Mouse (Mus musculus) c-Kit-positive CD71-negative TER-119-negative erythroid progenitor cells, embryonic 14.5 days (primary cell): ENCODE measurements at regions not wholly inside any gene's neighbourhood (a gene's known extent, or its start where the extent isn't known, plus 50 kb on each side); places are given as distances from the start of the nearest gene placed in this dataset.

Source experiments
- DNase-seq: peaks from one replicate; pipeline ENCODE4 v3.0.0-alpha.2; 2013; ENCODE audit warnings: low read depth

DNA sequence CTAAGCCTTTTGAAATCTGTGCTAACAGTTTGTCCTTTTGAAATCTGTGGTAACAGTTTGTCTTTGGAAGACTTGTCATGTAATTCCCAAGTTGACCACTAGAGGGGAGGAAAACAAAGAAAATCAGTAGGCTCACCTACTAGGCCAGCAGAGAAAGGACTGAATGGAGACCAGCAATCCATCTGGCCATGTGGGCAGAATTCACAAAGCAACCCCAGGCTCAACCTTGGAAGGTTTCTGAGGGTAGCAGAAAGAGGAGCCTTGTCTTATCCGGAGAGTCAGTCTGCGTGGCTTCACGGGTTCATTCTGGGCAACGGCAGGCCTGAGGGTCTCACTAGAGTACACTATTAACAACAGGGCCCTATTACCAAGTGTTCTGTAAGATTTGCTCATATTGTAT, 319.2 kb upstream of the Sphkap start:
- DNase-seq: peak; percentile 28

DNA sequence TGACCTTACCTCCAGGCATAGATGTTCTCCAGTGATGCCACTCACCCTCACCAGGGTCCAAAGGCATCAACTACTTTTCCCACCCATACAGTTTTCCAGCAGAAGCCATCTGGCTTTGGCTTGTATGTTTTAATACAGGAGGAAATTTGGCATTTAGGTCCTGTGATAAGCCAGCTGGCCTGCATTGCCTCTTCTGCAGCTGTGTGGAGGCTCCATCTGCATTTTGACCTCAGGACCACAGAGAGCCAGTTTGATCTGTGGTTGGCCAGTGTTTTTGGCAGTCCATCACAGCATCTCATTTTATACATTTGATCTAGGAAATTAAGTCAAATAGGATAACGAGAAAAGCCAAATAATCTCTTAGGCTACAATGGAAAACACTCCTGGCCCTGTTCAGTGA, 315.1 kb upstream of the Sphkap start:
- DNase-seq: no peak

DNA sequence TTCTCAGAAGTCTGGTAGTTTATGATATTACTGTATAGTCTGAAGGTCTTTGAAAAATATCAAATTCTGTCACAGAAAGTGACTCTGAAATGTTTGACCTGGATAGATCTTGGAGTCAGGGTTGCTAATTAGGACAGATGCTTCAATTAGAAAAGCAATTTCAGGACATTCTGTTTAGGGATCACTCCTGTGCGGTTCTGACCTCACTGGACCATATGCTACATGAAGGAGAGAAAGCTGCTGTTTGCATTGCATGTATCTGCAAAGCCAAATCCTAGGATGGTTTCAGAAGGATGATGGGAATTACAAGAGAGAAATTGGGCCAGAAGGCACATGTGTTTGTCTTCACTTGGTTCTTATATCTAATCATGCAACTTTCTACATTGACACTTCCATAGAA, 312.2 kb upstream of the Sphkap start:
- DNase-seq: no peak

DNA sequence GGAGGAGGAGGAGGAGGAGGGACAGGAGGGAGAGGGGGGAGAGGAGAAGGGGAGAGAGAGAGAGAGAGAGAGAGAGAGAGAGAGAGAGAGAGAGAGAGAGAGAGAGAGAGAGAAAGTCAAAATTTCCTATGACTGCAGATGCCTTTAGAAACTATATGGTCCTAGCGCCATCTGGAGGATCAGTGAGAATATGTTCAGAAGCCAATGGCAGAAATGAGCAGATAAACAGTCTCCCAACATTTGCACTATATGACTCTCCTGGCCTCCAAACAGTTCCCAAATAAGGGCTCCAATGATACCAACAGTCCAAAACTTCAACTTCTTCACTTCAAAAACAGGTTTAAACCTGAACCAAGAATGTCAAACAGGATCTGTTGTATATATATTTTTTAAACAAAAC, 309.1 kb upstream of the Sphkap start:
- peak; percentile 3 for DNase-seq

DNA sequence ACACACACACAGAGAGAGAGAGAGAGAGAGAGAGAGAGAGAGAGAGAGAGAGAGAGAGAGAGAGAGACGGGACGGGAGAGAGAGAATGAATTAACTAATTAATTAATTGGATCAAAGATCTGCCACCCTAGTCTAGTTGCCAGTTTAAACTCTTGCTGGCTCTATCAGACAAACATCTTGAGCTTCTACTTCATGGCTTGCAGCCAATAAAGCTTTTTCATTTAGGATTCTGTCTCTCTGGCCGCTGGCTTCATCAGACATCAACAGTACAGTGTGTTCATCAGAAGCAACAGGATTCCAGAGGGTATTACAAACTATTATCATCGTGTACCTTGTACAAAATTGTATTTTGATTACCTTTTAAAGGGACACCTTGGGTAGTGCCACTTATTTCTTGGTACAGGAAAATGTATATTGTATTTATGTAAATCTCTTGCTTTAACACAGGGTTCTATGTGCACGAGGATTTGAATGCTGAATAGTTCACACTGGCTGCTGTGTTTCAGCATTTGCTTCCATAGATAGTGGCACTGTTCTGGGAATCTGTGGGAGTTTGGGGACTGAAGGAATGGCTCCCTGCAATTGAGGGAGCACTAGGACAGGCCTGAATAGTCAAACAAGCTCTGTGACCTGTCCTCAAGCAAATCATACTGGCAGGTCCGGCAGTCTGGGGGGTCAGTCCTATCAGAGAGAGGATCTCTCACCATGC, 293.9 kb upstream of the Sphkap start:
- no peak for DNase-seq

DNA sequence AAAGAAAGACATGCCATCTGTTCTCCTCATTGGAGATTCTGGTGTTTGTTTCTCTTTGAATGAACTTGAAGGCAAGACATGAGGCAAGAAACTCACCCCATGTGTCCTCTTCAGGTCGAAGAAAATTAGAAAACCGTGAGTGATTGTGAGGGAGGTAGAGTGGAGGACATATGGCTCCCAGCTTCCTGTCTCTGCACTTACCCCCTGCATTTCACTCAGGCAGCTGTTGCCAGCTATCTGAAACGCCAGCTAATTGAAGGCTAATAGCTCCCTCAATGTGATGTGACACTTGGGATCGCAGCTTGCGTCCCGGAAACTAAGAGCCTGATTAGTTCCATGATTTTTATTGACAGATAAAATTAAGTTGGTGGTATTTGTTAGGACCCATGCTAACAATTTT, 289.4 kb upstream of the Sphkap start:
- no peak for DNase-seq

DNA sequence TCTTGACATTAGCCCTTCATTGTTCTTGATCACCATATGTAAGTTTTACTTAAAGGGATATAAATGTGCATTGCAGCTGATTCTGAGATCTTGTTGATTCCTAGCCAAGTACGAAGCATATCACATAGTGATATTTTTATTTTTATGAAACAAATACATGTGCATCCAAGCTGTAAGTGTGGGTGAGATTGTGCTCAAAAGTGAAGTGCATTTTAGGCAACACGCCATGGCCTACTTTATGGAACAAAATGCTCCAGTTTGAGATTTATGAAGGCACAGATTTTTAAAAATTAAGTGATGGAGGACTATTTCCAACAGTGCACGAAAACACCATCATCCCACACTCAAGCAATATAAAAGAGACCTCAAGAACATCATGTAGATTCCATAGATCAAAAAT, 277.2 kb upstream of the Sphkap start:
- no peak for DNase-seq

DNA sequence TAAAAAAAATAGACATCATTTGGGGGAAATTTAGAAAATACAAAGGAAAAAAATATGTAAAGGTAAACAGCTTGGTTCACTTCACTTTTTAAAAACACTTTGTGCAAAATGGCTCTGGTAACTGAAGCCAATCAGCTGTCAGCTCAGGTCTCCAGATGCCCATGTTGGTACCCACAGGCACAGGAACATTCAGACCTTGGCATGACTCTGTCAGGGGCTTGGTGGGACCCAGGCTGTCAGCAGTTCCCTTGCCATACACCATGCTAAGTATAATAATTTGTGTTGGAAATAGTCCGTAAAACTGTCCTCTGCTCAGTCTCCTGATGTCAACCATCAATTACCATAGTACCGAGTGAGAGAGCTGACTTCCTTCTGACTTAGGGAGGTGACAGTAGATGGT, 257.3 kb upstream of the Sphkap start:
- DNase-seq: no peak

DNA sequence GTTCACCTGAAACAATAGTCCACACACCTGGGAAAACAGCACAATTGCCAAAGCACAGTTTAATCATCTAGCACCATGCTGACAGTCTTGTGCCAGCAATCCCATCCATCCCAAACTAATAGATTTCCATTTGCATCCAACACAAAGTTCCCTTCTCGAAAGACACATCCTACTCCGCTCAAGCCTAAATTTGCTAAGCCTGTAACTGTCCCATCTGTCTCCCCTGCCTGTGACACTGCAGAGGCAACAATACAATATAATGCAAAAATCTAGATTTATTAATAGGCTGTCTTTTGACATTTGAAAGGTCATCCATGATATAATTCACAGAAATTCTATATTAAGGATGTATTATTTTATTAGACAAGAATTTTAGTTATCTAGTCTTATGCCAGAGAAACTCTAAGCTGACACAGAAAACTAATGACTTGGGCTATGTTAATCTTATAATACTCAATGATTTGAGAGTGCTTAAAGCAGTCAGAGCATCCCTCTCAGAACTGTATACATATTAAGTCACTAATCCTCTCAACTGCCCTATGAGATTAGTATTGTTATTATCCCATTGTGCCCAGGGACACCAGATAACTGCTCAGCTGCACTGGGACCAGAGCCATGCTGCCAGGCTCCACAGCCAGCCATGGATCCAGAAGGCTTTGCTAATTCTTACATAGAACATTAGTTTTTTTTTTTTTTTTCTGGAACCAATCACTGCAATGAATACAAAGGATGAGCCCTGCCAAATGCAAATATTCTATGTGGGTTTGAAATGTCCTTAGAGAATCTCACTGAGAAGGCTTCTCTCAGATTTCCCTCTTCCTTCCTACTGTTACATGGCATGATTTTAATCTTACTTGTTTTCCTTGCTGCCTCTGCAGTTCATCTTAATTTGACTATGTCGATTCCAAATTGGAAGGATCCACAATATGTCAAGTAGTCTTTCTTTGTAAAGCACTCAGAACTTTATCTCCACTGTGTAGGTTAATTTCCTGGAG, 254.1 kb upstream of the Sphkap start:
- DNase-seq: no peak

DNA sequence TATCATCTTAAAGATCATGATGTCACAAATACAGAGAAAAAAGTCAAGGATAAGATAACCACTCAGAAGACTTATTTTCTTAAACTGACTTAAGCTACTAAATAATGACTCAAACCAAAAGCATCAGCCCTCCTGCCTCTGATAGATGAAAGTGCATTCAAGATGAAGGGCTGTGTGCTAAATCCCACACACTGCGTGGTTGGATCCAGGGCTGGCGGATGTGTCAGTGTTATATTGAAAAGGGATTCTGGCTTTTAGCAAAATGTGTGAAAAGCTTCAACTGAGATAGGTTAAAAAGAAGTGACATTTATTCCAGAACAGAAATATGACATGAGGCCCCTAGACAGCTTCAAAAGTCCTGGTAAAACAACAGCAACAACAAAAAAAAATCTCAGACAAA, 245.7 kb upstream of the Sphkap start:
- DNase-seq: no peak

DNA sequence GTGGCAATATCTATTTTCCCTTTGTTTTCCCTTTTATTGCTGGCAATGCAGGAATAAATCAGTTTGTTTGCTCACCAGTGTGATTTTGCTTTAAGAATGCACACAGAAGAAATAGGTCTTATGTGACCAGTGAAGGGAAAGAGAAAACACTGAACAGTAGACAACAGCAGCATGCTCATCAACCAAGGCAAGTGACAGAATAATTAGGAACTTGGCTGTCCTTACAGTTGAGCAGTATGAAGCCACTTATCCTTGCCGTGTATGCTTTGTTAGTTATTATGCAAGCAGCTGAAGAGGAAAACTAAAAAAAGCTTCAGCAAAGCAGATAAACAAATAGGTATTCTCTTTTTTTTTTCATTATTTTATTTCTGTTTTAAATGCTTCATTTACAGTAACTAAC, 237.6 kb upstream of the Sphkap start:
- no peak for DNase-seq

DNA sequence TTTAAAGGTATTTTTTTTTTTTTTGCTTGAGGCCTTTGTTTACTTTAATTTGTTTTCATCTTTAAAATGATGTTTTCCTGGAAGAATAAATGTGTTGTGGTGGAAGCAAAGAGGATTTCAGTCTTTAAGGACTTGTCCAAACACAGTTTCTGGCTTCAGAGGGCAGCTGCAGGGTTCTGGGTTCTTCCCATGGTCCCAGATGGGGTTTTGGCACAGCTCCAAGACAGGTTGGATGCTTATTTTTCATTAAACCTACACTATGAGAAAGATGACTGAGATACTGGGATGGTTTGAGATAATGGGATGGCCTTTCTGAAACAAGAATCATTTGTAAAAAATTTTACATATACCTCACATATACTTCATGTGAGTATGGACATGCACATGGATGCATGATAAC, 234.7 kb upstream of the Sphkap start:
- DNase-seq: no peak

DNA sequence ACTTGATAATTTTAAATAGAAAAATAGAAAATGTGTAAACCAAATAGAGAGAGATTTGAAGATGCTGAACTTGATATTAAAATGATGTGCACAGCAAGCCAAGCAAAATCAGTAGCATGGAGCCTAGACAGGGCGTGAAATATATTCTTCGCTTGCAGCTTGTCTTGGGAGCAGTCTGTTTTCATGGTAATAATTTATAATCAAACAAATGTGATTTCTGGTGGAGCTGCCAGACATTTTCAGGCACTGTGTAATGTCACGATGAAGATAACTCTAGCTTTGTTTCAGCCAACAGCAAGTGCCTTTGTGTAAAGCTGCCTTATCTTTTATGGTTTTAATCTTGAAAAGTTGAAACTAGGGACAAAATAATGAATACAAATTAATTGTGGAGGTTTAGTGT, 228.1 kb upstream of the Sphkap start:
- no peak for DNase-seq

DNA sequence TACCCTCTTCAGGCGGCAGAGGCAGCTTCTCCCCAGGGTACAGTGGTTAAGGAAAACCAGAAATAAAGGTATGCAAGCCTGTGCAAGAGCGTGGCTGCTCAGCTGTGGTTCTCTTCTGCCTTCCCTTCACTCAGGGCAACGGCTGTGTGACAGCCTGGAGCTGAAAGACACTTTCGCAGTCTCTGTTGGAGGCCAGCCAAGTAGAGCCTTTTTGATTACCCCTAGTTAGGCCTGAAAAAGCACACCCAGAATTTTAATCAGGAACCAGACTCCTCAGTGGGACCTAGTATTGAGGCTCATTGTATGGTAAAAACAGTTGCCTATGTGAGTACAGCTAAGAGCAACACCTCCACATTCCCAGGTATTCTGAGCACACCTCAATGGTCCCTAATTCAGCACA, 223.8 kb upstream of the Sphkap start:
- DNase-seq: no peak

DNA sequence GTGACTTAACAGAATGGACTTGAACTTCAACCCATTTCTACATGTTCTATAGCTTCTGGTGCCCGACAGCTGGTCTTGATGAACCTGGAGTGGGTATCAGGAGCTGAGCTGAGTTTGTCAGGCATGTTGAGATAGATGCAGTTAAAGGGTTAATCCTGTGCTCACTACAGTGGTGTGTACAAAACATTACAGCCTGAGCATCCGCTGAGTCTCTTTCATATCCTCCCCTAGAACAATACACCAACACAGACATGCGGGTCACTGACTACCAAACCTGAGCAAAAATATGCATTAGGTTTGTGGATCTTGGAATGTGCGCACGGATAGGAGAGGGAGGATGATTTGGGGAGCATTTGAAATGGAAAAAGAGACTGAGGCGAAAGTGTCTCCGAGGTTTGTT, 223.4 kb upstream of the Sphkap start:
- DNase-seq: no peak

DNA sequence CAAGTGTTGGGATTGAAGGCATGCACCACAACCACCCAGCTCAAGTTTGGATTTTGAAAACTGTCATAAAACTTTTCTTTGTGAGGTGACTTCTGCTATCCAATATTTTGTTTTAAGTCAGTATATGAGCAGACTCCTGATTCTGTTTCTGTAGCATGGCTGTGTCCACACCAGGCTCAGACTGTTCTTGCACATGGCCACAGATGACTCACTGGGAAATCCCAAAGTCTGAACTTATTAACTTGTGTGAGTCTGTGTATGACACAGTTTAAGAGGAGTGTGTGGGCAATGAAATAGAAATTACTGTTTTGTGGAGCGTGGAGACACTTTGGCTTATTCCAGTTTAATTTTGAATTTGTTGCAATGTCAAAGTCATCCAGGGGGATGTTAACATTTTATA, 179.3 kb upstream of the Sphkap start:
- DNase-seq: no peak

DNA sequence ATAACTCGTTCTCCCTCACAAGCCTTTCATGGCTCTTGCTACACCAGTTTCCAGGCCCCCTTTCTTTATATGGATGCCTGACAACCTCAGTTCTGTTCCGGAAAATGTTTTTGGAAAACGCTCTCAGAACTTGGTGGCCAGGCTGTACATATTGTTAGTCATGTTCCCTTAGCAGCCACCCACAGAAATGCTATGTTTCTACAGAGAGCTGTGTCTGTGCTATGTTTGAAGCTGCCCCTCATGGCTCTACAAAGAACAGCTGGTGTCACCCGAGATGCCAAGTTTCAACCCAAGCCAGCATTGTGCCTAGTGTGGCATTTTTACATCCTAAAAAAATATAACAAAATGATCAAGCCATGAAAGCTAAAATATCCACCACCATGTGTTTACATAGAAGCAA, 175.0 kb upstream of the Sphkap start:
- no peak for DNase-seq

DNA sequence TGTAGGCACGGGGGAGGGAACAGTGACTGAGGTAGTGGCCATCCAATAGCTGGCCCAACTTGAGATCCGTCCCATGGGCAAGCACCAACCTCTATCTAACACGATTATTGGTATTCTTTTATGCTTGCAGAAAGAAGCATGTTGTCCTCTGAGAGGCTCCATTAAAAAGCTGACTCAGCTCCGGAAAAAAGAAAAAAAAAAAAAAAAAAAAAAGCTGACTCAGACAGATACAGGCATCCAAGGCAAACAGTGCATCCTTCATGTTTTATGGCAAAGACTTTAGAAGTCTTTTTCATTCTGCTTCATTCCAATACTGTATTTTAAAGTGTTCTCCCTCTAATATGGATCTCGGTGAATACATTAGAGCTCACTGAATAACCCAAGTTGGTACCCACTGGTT, 162.0 kb upstream of the Sphkap start:
- DNase-seq: no peak

DNA sequence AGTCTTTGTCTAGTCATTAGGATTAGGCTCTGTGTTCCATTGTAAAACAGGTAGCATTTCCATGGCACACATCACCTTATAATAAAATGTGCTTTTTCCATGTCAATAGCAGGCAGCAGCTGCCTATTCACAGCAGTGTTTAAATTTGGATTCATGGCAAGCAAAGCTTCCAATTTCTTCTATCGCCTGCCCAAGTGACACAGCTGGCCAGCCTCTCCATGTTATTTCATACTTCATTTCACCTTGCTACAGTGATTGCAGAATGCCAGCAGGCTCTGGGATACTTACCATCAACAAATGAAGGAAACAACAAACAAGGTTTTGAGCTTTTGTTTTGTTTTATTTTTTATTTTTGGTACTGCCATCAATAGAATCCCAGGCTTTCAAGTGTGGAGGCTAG, 160.7 kb upstream of the Sphkap start:
- DNase-seq: no peak

DNA sequence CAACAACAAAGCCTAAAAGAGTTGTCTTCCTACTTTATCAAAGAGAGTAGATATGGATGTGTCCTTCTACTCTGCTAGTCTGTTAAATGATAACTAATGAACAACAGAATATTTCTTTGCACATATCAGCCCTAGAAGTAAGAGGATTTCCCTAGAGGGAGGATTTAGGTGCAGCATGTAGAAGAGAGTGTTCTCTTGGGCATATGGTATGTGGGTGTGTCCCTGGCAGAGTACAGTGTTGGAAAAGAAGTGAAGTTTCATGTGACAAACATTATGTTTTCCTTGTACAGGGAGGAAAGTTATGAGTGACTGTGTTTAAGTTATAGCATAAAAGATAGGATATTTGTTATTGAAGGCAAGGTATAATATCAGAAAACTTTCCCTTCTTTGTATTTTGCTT, 143.6 kb upstream of the Sphkap start:
- DNase-seq: no peak

DNA sequence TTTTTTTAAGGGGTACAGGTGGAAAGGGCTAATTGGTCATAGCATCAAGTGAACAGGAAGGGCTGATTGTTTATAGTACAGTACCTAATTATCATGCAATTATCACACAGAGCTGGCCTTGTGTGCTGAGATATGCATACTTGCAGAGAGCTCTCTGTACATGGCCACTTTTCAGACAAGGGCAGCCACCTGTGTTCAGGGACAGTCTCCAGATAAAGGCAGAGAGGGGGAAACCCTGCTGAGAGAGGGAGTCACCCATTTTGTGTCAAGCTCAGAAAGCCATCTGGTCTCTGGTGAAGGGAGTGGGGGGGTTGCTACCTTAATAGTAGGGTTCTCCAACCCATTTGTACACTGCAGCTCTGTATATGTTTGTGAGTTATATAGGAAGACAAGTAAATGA, 127.5 kb upstream of the Sphkap start:
- no peak for DNase-seq

DNA sequence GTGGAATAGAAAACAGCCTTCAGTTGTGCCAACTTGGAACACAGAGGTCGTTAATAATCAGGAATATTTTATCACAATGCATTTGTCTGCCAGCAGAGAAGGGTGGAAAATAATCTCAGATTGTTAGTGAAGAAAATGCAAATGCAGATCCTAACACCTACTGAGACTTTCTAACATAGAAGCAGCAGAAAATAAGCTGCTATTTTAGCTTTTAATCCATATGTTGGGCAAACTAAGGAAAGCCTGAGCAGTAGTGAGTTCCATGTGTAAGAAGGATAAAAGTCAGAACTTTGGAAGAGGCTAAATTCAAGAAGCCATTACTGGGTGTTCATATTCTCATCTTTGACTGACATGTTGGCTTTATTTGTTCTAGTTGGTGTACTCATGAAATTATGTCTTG, 119.8 kb upstream of the Sphkap start:
- DNase-seq: no peak

DNA sequence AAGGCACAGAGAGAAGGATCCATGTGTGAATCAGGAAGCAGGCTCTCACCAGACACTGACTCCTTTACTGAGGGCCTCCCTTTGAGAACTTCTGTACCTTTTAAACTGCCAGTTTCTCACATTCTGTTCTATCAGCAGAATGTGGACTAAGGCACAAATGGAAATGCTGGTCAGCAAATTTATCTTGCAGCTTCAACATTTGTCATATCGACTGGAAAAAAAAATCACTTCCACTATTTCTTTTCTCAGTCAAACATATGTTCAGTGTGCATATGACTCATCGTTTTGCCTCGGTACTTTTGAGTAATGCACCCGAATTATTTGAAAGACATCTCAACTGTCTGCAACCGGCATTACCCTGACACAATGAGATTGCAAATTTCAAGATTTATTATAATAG, 101.4 kb upstream of the Sphkap start:
- no peak for DNase-seq

DNA sequence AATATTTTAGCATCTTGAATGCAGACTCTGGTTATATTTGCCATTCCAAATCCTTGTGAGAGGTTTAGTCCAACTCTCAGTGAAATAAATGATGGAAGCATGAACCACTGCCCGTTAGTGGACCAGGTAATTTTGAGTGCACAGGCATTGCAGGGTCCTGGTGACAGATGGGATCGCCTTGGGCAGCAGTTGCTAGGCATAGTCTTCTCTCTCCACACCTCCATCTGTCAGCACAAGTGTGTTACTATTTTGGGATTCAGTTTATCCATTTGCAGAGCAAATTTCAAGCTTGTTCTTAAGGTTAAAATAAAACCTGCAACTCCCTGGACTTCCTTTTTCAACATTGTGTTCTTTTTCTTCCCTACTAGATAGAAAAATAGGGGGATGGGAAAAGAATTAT, 97.4 kb upstream of the Sphkap start:
- no peak for DNase-seq
